Mouse (Mus musculus) spleen, postnatal 10 days (tissue): ENCODE measurements around the gene Ms4a6c.
"Not testable (repeated sequence)": the region's sequence is repeated elsewhere in the genome, so short reads cannot be mapped to it uniquely, and the experiment has no call there.

Experiments
- DNase-seq, 2 experiments: peaks; one replicate each; pipeline ENCODE4 v3.0.0; 2021 to 2022; ENCODE audit warnings: low spot score in 2 of 2

Gene Ms4a6c

GRCm38 (mm10) chr19:11501326-11501725 lies 32.2 kb downstream of the Ms4a6c start:
- no peak for DNase-seq

- DNase-seq = no peak
Measured at GRCm38 (mm10) chr19:11504857-11505256, 35.7 kb downstream of the Ms4a6c start.

GRCm38 (mm10) chr19:11513458-11513857 lies 44.3 kb downstream of the Ms4a6c start:
- DNase-seq = no peak

- DNase-seq = no peak
Measured at GRCm38 (mm10) chr19:11516246-11516645, 47.1 kb downstream of the Ms4a6c start, which contains the start of gene Ms4a6b. TSS of gene Ms4a6b (plus strand) at chr19:11516512.

- DNase-seq = peak in 1 of 2 experiments; percentile 23
Measured at GRCm38 (mm10) chr19:11516845-11517244, 47.7 kb downstream of the Ms4a6c start.

GRCm38 (mm10) chr19:11517373-11517772 lies 48.2 kb downstream of the Ms4a6c start:
- DNase-seq = not testable (repeated sequence)

- DNase-seq = not testable (repeated sequence)
Measured at GRCm38 (mm10) chr19:11518356-11518755, 49.2 kb downstream of the Ms4a6c start.

GRCm38 (mm10) chr19:11520146-11520545 lies 51.0 kb downstream of the Ms4a6c start:
- DNase-seq = no peak
